Comparison of ENCODE assay signal across 8 mouse cellular contexts in genomic region chr5:107921400-107922252, GRCm38 (mm10). TPM values are rescaled to one million over a fixed set of nuclear protein-coding genes. Genes with fewer than 3 reads are reported as not detected.
A peak's percentile ranks its signal among the peaks of the same experiment; 100 is the strongest.
DNase-seq lines count a peak whose midpoint lies in the region; ATAC-seq lines count a peak whose summit lies in the region.

No protein-coding gene starts in this region.

- no peak overlapping the region for H3K4me2 ChIP-seq in heart, embryonic 12.5 days
- H3K4me2 ChIP-seq in forebrain, embryonic 16.5 days (ENCODE audit: low read length), result no peak overlapping the region
- H3K4me2 ChIP-seq in midbrain, embryonic 12.5 days (replicated peaks), result no peak overlapping the region

- no peak overlapping the region for H3K4me3 ChIP-seq in heart, embryonic 12.5 days
- H3K4me3 ChIP-seq in forebrain, embryonic 16.5 days (replicated peaks; ENCODE audit: low read length), result no peak overlapping the region
- H3K4me3 ChIP-seq in midbrain, embryonic 12.5 days, result no peak overlapping the region

- 66% methylated on average over 2 of the region's 2 CpGs for WGBS in heart, embryonic 12.5 days
- 76% methylated on average over 2 of the region's 2 CpGs for WGBS in forebrain, embryonic 16.5 days
- WGBS in large intestine, adult 2 months, result 83% methylated on average over 2 of the region's 2 CpGs
- WGBS in midbrain, embryonic 12.5 days, result 67% methylated on average over 2 of the region's 2 CpGs

- H3K27me3 ChIP-seq in heart, embryonic 12.5 days (replicated peaks), result no peaks in the 10 kb centered on the region
- no peaks in the 10 kb centered on the region for H3K27me3 ChIP-seq in forebrain, embryonic 16.5 days (replicated peaks; ENCODE audit: control insufficient read depth, insufficient read depth, low read length)
- no peaks in the 10 kb centered on the region for H3K27me3 ChIP-seq in midbrain, embryonic 12.5 days

- H3K27ac ChIP-seq in heart, embryonic 12.5 days (ENCODE audit: poor library complexity, severe bottlenecking), result no peak overlapping the region
- no peak overlapping the region for H3K27ac ChIP-seq in forebrain, embryonic 16.5 days (ENCODE audit: low read length)
- H3K27ac ChIP-seq in midbrain, embryonic 12.5 days (replicated peaks), result no peak overlapping the region

- no peak overlapping the region for H3K9ac ChIP-seq in heart, embryonic 12.5 days
- no peak overlapping the region for H3K9ac ChIP-seq in forebrain, embryonic 16.5 days (replicated peaks; ENCODE audit: low read depth, low read length)
- H3K9ac ChIP-seq in midbrain, embryonic 12.5 days (replicated peaks), result no peak overlapping the region

- ATAC-seq in heart, embryonic 12.5 days (ENCODE audit: insufficient number of reproducible peaks, low FRiP score), result no peak
- ATAC-seq in forebrain, embryonic 16.5 days, result peak; percentile 69
- ATAC-seq in midbrain, embryonic 12.5 days (ENCODE audit: low FRiP score, low read depth), result peak; percentile 56; the same call in 1 of the 2 replicates

- peak; percentile 81 for DNase-seq in heart, adult 8-10 months (ENCODE audit: low spot score)
- DNase-seq in CD4-positive, CD25-positive, alpha-beta regulatory T cell, adult 2 months (ENCODE audit: low read depth, low spot score), result peak; percentile 89
- peak; percentile 68 for DNase-seq in c-Kit-positive CD71-negative TER-119-negative erythroid progenitor cells, embryonic 14.5 days (ENCODE audit: low read depth)
- peak; percentile 50 for DNase-seq in large intestine, adult 2 months (ENCODE audit: low read depth, low spot score)
- DNase-seq in gastrocnemius, postnatal 4 days (ENCODE audit: low spot score in 2 of 2), result no peak

- H3K36me3 ChIP-seq in heart, embryonic 12.5 days, result no peaks in the 10 kb centered on the region
- H3K36me3 ChIP-seq in forebrain, embryonic 16.5 days (ENCODE audit: control insufficient read depth, insufficient read depth), result no peaks in the 10 kb centered on the region
- no peaks in the 10 kb centered on the region for H3K36me3 ChIP-seq in midbrain, embryonic 12.5 days

- no peaks in the 10 kb centered on the region; the same call in 1 of the 2 replicates for H3K4me1 ChIP-seq in heart, embryonic 12.5 days (replicated peaks)
- no peaks in the 10 kb centered on the region for H3K4me1 ChIP-seq in forebrain, embryonic 16.5 days (replicated peaks; ENCODE audit: control insufficient read depth, insufficient read depth, low read length)
- H3K4me1 ChIP-seq in midbrain, embryonic 12.5 days, result no peaks in the 10 kb centered on the region

- no peaks in the 10 kb centered on the region for H3K9me3 ChIP-seq in heart, embryonic 12.5 days (replicated peaks)
- H3K9me3 ChIP-seq in forebrain, embryonic 16.5 days (ENCODE audit: control insufficient read depth, low read length), result no peaks in the 10 kb centered on the region
- no peaks in the 10 kb centered on the region for H3K9me3 ChIP-seq in midbrain, embryonic 12.5 days

RNA-seq across cellular contexts. Expression of gene Rpl5, which starts 21.3 kb away (rescaled TPM):
- total RNA-seq in heart, adult 8-10 months (2022), result 10 to 100 TPM; 24.1 to 35.4 (median 32.1) TPM
- polyA plus RNA-seq in heart, embryonic 12.5 days (2016; fragmentation: Nextera tagmentation; extraction: Ambion mirVana), result 52.3 and 52.7 TPM in 2 replicates
- polyA plus RNA-seq in forebrain, embryonic 16.5 days (2015; fragmentation: Nextera tagmentation; extraction: Ambion mirVana), result 75.2 and 76.8 TPM in 2 replicates
- 17.7 and 19.3 TPM in 2 replicates for polyA plus RNA-seq in large intestine, adult 2 months (2012; rRNA removed)
- 60.5 and 65.2 TPM in 2 replicates for polyA plus RNA-seq in midbrain, embryonic 12.5 days (2016; fragmentation: Nextera tagmentation; extraction: Ambion mirVana)
- total RNA-seq in gastrocnemius, postnatal 4 days (2021), result 10 to 100 TPM; 71.1 to 82.8 TPM

RNA-seq across cellular contexts. Expression of gene Evi5, which starts 46.7 kb away (rescaled TPM):
- 10 to 100 TPM; 16.6 to 21.1 (median 19.0) TPM for total RNA-seq in heart, adult 8-10 months (2022)
- polyA plus RNA-seq in heart, embryonic 12.5 days (2016; fragmentation: Nextera tagmentation; extraction: Ambion mirVana), result 55.3 and 57.5 TPM in 2 replicates
- 51.6 and 54.6 TPM in 2 replicates for polyA plus RNA-seq in forebrain, embryonic 16.5 days (2015; fragmentation: Nextera tagmentation; extraction: Ambion mirVana)
- polyA plus RNA-seq in large intestine, adult 2 months (2012; rRNA removed), result 4.5 and 11.6 TPM in 2 replicates
- 51.5 and 55.3 TPM in 2 replicates for polyA plus RNA-seq in midbrain, embryonic 12.5 days (2016; fragmentation: Nextera tagmentation; extraction: Ambion mirVana)
- total RNA-seq in gastrocnemius, postnatal 4 days (2021), result 10 to 100 TPM; 32.0 to 40.3 TPM

Comparison
In these comparisons a context has a peak if more than half of its experiments do, and no peak if none do; other contexts are left out.
1. DNase-seq: peak in heart, adult 8-10 months (single experiment), CD4-positive, CD25-positive, alpha-beta regulatory T cell, adult 2 months (single experiment), c-Kit-positive CD71-negative TER-119-negative erythroid progenitor cells, embryonic 14.5 days (single experiment) and large intestine, adult 2 months (single experiment); none in gastrocnemius, postnatal 4 days (0 of 2).